Mouse (Mus musculus) liver, postnatal 0 days (tissue): ENCODE measurements at regions not wholly inside any gene's neighbourhood (a gene's known extent, or its start where the extent isn't known, plus 50 kb on each side); places are given as distances from the start of the nearest gene placed in this dataset.
A peak's percentile ranks its signal among the peaks of the same experiment; 100 is the strongest.
"Not testable (repeated sequence)": the region's sequence is repeated elsewhere in the genome, so short reads cannot be mapped to it uniquely, and the experiment has no call there.

Experiments
- ATAC-seq: fragments of 200-750 bp; cut with Nextera tagmentation; 2 replicates; pipeline ENCODE4 v1.8.0; 2017; ENCODE audit warnings: mild to moderate bottlenecking, moderate library complexity
- DNase-seq: peaks from one replicate; pipeline ENCODE4 v3.0.0-alpha.2; 2016
- H3K27ac ChIP-seq: fragments of 300-500 bp; sonication (generic); 2 replicates; pipeline ENCODE4 v1.5.1; 2014; ENCODE audit warnings: antibody characterized with exemption, moderate library complexity, mild to moderate bottlenecking, low read depth
- H3K27me3 ChIP-seq: fragments of 300-500 bp; sonication (generic); 2 replicates; pipeline ENCODE4 v1.6.1; 2014; ENCODE audit warnings: low read length, control low read depth, mixed read lengths; ENCODE audit not compliant: insufficient read depth
- H3K36me3 ChIP-seq: fragments of 300-500 bp; sonication (generic); replicated peaks from 2 replicates; pipeline ENCODE4 v1.6.1; 2014; ENCODE audit warnings: mild to moderate bottlenecking, control low read depth, low read length, moderate library complexity, mixed read lengths; ENCODE audit not compliant: insufficient read depth
- H3K4me1 ChIP-seq: fragments of 300-500 bp; sonication (generic); 2 replicates; pipeline ENCODE4 v1.6.1; 2014; ENCODE audit warnings: antibody characterized with exemption, mild to moderate bottlenecking, control low read depth; ENCODE audit not compliant: insufficient read depth
- H3K4me2 ChIP-seq: fragments of 300-500 bp; sonication (generic); 2 replicates; pipeline ENCODE4 v1.6.1; 2014; ENCODE audit warnings: low read depth, mild to moderate bottlenecking, low read length, moderate library complexity, mixed read lengths
- H3K4me3 ChIP-seq: fragments of 300-500 bp; sonication (generic); 2 replicates; pipeline ENCODE4 v1.5.1; 2014; ENCODE audit warnings: low read depth, low read length
- H3K9ac ChIP-seq: fragments of 300-500 bp; sonication (generic); replicated peaks from 2 replicates; pipeline ENCODE4 v1.6.1; 2014; ENCODE audit warnings: mild to moderate bottlenecking, moderate library complexity
- H3K9me3 ChIP-seq: fragments of 300-500 bp; sonication (generic); 2 replicates; pipeline ENCODE4 v1.6.1; 2016; ENCODE audit warnings: mild to moderate bottlenecking, control low read depth, low read length, mixed read lengths
- CTCF ChIP-seq: sonication (generic); IDR thresholded peaks from 2 replicates; pipeline ENCODE4 v1.5.1; 2016; ENCODE audit warnings: antibody characterized with exemption, low read depth
- EP300 ChIP-seq: IDR thresholded peaks from 2 replicates; pipeline ENCODE4 v1.6.1; 2016; ENCODE audit warnings: antibody characterized with exemption, low read depth, mild to moderate bottlenecking
- WGBS: fragments of 180-500 bp; shearing (Covaris S2); extraction: QIAGEN DNeasy Blood & Tissue Kit; methylation state at CpG from one replicate; pipeline ENCODE4 v1.1.7; 2014; ENCODE audit not compliant: insufficient replicate concordance; 5-methylcytosine and 5-hydroxymethylcytosine counted together

DNA sequence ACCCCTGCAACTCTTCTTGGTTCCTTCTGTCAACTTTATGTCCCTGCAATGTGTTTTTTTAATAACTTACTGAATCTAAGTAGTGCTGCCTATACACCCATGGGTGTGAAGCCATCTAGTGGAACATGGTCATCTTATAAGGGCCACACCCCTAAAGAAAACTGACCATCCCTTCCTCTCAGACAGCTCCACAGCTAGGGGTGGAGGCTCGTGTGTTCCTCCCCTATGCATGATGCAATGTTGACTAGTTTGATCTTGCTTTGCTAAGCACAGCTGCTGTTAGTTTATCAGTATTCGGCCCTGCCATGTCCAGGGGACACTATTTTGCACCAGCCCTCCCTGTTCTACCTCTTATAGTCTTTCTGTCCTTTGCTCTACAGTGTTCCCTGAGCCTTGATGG is 142.9 kb upstream of the Teddm2 start:
- TF ChIP-seq CTCF (no peak), EP300 (no peak)
- no peak overlapping the region for H3K4me2 ChIP-seq
- H3K4me3 ChIP-seq: no peak overlapping the region
- no peak overlapping the region for H3K9ac ChIP-seq
- no peaks in the 10 kb centered on the region for H3K36me3 ChIP-seq
- ATAC-seq (peak; percentile 80), DNase-seq (no peak)
- 0 out of 2 replicates have a peak, but pooled peaks cover 4% of the 10 kb centered on the region for H3K4me1 ChIP-seq
- no peaks in the 10 kb centered on the region for H3K27me3 ChIP-seq
- H3K9me3 ChIP-seq: no peaks in the 10 kb centered on the region
- no peak overlapping the region for H3K27ac ChIP-seq
- 40% methylated on average over 2 of the region's 2 CpGs for WGBS

DNA sequence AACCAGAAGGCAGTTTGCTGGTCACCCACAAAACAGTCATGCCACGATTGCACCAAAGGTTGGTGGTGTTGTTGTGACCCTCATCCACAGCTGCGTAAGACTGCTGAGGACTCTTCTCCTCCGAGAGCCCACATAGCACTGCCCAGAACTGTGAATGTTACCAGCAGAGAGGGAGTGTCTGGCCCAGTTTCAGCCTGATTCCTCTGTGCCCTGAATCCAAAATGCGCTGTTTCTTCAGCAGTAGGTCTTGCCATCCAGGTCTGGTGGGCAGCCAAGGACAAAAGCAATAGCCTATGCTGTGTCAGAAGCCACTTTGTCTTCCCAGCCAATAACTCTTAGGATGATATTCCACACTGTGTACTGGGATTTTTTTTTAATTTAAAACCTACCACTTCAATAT is 144.7 kb upstream of the Teddm2 start:
- Histone ChIP-seq H3K36me3 (no peaks in the 10 kb centered on the region), H3K4me2 (no peak overlapping the region), H3K4me3 (no peak overlapping the region), H3K4me1 (0 out of 2 replicates have a peak, but pooled peaks cover 4% of the 10 kb centered on the region), H3K27ac (no peak overlapping the region), H3K9me3 (no peaks in the 10 kb centered on the region), H3K27me3 (no peaks in the 10 kb centered on the region), H3K9ac (no peak overlapping the region)
- no peak for ATAC-seq
- no peak for TF ChIP-seq CTCF
- TF ChIP-seq EP300: no peak
- no peak for DNase-seq
- WGBS: 87% methylated on average over 4 of the region's 4 CpGs

DNA sequence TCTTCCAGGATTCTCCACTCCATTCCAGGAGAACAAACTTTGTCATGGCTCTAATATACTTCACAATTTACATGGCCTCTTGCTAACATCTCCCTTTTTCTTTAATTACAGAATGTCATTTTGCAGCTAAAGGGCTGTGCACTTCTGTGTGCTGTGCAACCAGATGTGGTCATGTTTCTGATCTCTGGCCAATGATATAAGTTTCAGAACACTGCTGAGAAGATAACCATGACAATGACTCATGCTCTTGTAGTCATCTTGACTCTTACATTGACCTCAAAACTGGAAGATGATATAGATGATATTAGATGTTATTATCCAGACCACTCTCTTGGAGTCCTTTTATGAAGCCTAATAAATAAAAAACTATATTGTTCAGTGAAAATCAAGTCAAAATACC is 145.9 kb upstream of the Teddm2 start:
- Histone ChIP-seq H3K4me3 (no peak overlapping the region), H3K27me3 (no peaks in the 10 kb centered on the region), H3K4me2 (no peak overlapping the region), H3K36me3 (no peaks in the 10 kb centered on the region), H3K9ac (no peak overlapping the region), H3K9me3 (no peaks in the 10 kb centered on the region), H3K4me1 (0 out of 2 replicates have a peak, but pooled peaks cover 4% of the 10 kb centered on the region), H3K27ac (no peak overlapping the region)
- ATAC-seq (no peak), DNase-seq (no peak)
- no peak for TF ChIP-seq CTCF
- TF ChIP-seq EP300: no peak

DNA sequence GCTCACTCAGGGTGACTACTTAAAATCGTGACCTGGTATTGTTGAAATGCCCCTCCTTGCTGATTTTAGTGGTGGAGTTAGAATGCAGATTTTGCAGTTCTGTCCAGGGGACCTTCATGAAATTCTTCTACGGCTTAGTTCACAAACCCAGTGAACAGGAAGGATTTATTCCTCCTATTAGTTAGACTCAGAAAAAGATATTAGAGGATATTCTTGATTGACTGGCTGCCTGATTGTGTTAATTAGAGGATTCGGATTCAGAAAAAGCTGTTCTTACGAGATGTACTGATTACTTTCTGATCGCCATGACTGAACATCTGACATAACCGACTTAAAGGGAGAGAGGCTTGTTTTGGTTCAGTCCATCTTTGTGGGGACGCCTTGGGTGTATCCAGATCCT is 147.3 kb upstream of the Zfp648 start:
- Histone ChIP-seq H3K9me3 (no peaks in the 10 kb centered on the region; the same call in 1 of the 2 replicates), H3K4me2 (no peak overlapping the region), H3K9ac (no peak overlapping the region), H3K4me1 (no peaks in the 10 kb centered on the region), H3K36me3 (no peaks in the 10 kb centered on the region), H3K27ac (no peak overlapping the region), H3K27me3 (no peaks in the 10 kb centered on the region), H3K4me3 (no peak overlapping the region)
- TF ChIP-seq CTCF (no peak), EP300 (no peak)
- no peak for ATAC-seq
- WGBS: 81% methylated on average over 7 of the region's 7 CpGs
- no peak for DNase-seq

DNA sequence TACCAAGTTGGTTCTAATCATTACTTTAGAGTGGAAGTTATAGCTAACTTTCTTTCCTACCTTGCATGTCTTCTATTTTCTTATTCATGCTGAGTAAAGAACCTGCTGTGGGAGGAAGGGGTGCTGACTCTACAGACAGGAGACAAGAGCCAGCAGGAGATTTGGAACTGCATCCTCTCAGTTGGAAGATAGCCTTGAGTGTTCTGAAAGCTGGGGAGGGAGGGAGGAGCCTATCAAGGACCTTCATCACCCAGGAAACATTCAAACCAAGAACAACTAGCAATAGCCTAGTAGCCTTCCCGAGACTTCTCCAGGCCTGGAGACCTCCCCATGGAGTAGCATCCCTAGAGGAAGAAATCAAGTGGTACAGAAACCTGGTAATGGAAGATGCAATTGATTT is 146.1 kb upstream of the Zfp648 start:
- no peak overlapping the region for H3K9ac ChIP-seq
- H3K36me3 ChIP-seq: no peaks in the 10 kb centered on the region
- no peak overlapping the region for H3K27ac ChIP-seq
- H3K4me2 ChIP-seq: no peak overlapping the region
- no peaks in the 10 kb centered on the region for H3K4me1 ChIP-seq
- DNase-seq: no peak
- TF ChIP-seq EP300 (no peak), CTCF (no peak)
- no peaks in the 10 kb centered on the region for H3K27me3 ChIP-seq
- WGBS: 81% methylated on average over 1 of the region's 1 CpGs
- no peak overlapping the region for H3K4me3 ChIP-seq
- ATAC-seq: no peak
- no peaks in the 10 kb centered on the region; the same call in 1 of the 2 replicates for H3K9me3 ChIP-seq

DNA sequence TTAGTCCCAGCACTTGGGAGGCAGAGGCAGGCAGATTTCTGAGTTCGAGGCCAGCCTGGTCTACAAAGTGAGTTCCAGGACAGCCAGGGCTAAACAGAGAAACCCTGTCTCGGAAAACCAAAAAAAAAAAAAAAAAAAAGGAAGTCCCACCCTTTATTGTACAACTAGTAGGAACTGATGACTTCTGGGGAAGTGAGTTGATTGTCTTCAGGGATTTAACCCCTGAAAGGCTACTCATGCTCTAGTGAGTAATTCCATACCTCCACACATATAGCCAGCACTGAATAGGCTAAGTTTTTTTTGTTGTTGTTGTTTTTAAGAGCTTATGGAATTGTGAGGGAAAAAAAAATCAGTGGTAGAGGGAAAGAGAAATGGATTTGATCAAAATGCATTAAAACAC is 139.6 kb upstream of the Zfp648 start:
- ATAC-seq, H3K4me3 ChIP-seq, H3K27ac ChIP-seq, H3K36me3 ChIP-seq, H3K27me3 ChIP-seq, H3K4me2 ChIP-seq, H3K4me1 ChIP-seq, H3K9me3 ChIP-seq, DNase-seq, H3K9ac ChIP-seq: not testable (repeated sequence)
- WGBS: 53% methylated on average over 2 of the region's 2 CpGs

DNA sequence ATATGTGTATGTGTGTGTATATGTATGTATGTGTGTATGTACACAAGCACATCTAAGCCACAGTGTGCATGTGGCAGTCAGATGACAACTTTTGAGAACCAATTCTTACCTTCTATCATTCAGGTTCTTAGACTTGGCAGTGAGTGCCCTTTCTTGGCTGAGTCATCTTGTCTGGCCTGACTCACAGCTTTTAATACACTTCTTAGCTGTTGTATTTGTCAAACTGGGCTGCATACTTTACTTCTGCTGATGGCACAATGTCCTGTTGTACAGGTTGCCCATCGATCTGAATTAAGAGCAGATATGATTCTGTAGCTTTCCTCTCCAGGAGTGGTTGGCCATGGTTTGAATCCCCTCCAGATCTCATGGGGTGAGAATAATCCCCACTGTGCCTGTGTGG is 139.1 kb upstream of the Zfp648 start:
- Histone ChIP-seq H3K9me3 (no peaks in the 10 kb centered on the region; the same call in 1 of the 2 replicates), H3K4me1 (0 out of 2 replicates have a peak, but pooled peaks cover 3% of the 10 kb centered on the region), H3K27ac (no peak overlapping the region), H3K9ac (no peak overlapping the region), H3K4me2 (no peak overlapping the region), H3K27me3 (no peaks in the 10 kb centered on the region), H3K4me3 (no peak overlapping the region), H3K36me3 (no peaks in the 10 kb centered on the region)
- TF ChIP-seq EP300 (no peak), CTCF (no peak)
- DNase-seq: no peak
- WGBS: 55% methylated on average over 1 of the region's 1 CpGs
- no peak for ATAC-seq
